Mouse (Mus musculus): ENCODE data around the gene Miga1.

- TF ChIP-seq CTCF (IDR thresholded peaks at IDR 0.05; ENCODE audit: low read depth, low read length) (no peak), GATA2 (IDR thresholded peaks at IDR 0.05; ENCODE audit: borderline replicate concordance, low read depth, low read length) (no peak), POLR2AphosphoS5 (IDR thresholded peaks at IDR 0.05; ENCODE audit: insufficient replicate concordance, low read depth, low read length) (no peak), TAL1 (conservative IDR thresholded peaks at IDR 0.05; ENCODE audit: low read depth, low read length) (no peak), GATA1 (IDR thresholded peaks at IDR 0.05; ENCODE audit: borderline replicate concordance, low read length) (no peak)
Measured at GRCm38 (mm10) chr3:152350431-152350830, 10.2 kb upstream of the Miga1 start.

Data from G1E (cell line).